Comparison of ENCODE assay signal across 9 mouse cellular contexts in the genomic region with DNA sequence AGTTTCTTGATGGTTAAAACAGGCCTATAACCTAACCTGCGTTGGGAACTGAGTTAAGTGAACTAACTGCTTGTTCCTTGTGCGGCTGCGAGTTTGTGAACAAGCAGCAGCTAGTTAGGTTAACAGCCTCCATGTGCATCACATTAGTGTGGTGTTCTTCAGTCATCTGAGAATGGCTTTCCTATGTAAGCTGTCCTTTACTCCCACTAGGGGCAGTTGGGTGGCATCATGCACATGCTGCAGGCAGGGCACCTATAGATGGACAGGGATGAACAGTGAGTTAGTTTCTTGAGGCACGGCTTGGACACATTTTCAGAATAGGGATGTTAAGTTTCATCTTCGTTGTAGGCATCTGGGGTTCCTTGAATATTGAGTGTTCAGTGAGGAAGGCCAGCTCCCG. TPM values are rescaled to one million over a fixed set of nuclear protein-coding genes. Genes with fewer than 3 reads are reported as not detected.
DNase-seq lines count a peak whose midpoint lies in the region; ATAC-seq and TF ChIP-seq lines count a peak whose summit lies in the region.
"Had no signal": no experiment of that assay in that cellular context is flagged by ENCODE, and none has a peak within 500 bp of the region (broad histone marks: within the 10 kb centered on the region; RNA-seq: fewer than 3 reads in every experiment).

No protein-coding gene starts in this region.

- peak overlapping the region; percentile 92; the same call in 1 of the 2 replicates for H3K27ac ChIP-seq in liver, adult 2 months (replicated peaks; ENCODE audit: insufficient read depth, low read depth, low read length)
- H3K27ac ChIP-seq in embryonic facial prominence, embryonic 12.5 days, result no peak overlapping the region
- no peak overlapping the region for H3K27ac ChIP-seq in limb, embryonic 13.5 days
- no peak overlapping the region for H3K27ac ChIP-seq in small intestine, adult 2 months (ENCODE audit: insufficient read depth, low read depth, low read length)
- H3K27ac ChIP-seq in thymus, adult 2 months (ENCODE audit: control insufficient read depth, insufficient read depth, low read length), result no peak overlapping the region

- 47% methylated on average over 6 of the region's 6 CpGs for WGBS in liver, adult 2 months
- 56% methylated on average over 6 of the region's 6 CpGs for WGBS in embryonic facial prominence, embryonic 12.5 days
- 61% methylated on average over 6 of the region's 6 CpGs for WGBS in limb, embryonic 13.5 days
- WGBS in small intestine, adult 2 months, result 51% methylated on average over 6 of the region's 6 CpGs
- WGBS in thymus, adult 2 months, result 67% methylated on average over 6 of the region's 6 CpGs

- H3K4me1 ChIP-seq in liver, adult 2 months (ENCODE audit: control insufficient read depth, insufficient read depth, low read length), result peaks cover 10% of the 10 kb centered on the region
- H3K4me1 ChIP-seq in embryonic facial prominence, embryonic 12.5 days, result peaks cover 26% of the 10 kb centered on the region
- H3K4me1 ChIP-seq in limb, embryonic 13.5 days, result peaks cover 25% of the 10 kb centered on the region
- peaks cover 9% of the 10 kb centered on the region for H3K4me1 ChIP-seq in small intestine, adult 2 months (ENCODE audit: control insufficient read depth, insufficient read depth, insufficient read length, low read length)
- peaks cover 15% of the 10 kb centered on the region for H3K4me1 ChIP-seq in thymus, adult 2 months (replicated peaks; ENCODE audit: control insufficient read depth, insufficient read depth, low read length)

- H3K79me2 ChIP-seq in liver, adult 2 months (ENCODE audit: control insufficient read depth, insufficient read depth, low read length), result peaks cover 22% of the 10 kb centered on the region; the same call in 1 of the 2 replicates

- no peak for ATAC-seq in embryonic facial prominence, embryonic 12.5 days (ENCODE audit: insufficient number of reproducible peaks, insufficient read depth, low FRiP score, low TSS enrichment)
- ATAC-seq in limb, embryonic 13.5 days (ENCODE audit: low FRiP score, low read depth), result no peak

- no peak for TF ChIP-seq POLR2A in liver, adult 2 months (IDR thresholded peaks at IDR 0.05; ENCODE audit: extremely low read depth, insufficient read depth, low read length)
- TF ChIP-seq POLR2A in small intestine, adult 2 months (IDR thresholded peaks at IDR 0.05; ENCODE audit: low read depth, low read length), result no peak
- no peak for TF ChIP-seq POLR2A in thymus, adult 2 months (IDR thresholded peaks at IDR 0.05; ENCODE audit: control insufficient read depth, extremely low read depth, insufficient read depth, low read length, poor library complexity)

- no peaks in the 10 kb centered on the region for H3K9me3 ChIP-seq in embryonic facial prominence, embryonic 12.5 days
- no peaks in the 10 kb centered on the region for H3K9me3 ChIP-seq in limb, embryonic 13.5 days

- peaks cover 26% of the 10 kb centered on the region for H3K36me3 ChIP-seq in liver, adult 2 months (ENCODE audit: control insufficient read depth, insufficient read depth, low read length)
- peaks cover 58% of the 10 kb centered on the region for H3K36me3 ChIP-seq in embryonic facial prominence, embryonic 12.5 days
- peaks cover 66% of the 10 kb centered on the region for H3K36me3 ChIP-seq in limb, embryonic 13.5 days
- peaks cover 40% of the 10 kb centered on the region for H3K36me3 ChIP-seq in small intestine, adult 2 months (ENCODE audit: control insufficient read depth, insufficient read depth, low read length)
- H3K36me3 ChIP-seq in thymus, adult 2 months (ENCODE audit: control insufficient read depth, insufficient read depth, low read length), result peaks cover 4% of the 10 kb centered on the region; the same call in 1 of the 2 replicates

- no peaks in the 10 kb centered on the region for H3K27me3 ChIP-seq in liver, adult 2 months (ENCODE audit: control insufficient read depth, insufficient read depth, low read length)
- H3K27me3 ChIP-seq in embryonic facial prominence, embryonic 12.5 days, result no peaks in the 10 kb centered on the region
- H3K27me3 ChIP-seq in limb, embryonic 13.5 days, result no peaks in the 10 kb centered on the region
- H3K27me3 ChIP-seq in small intestine, adult 2 months (ENCODE audit: control insufficient read depth, insufficient read depth, low read length), result no peaks in the 10 kb centered on the region
- H3K27me3 ChIP-seq in thymus, adult 2 months (ENCODE audit: control insufficient read depth, insufficient read depth, low read length), result no peaks in the 10 kb centered on the region

- H3K9ac ChIP-seq in liver, adult 2 months (ENCODE audit: low read depth, low read length), result peak overlapping the region; percentile 99
- peak overlapping the region; percentile 90 for H3K9ac ChIP-seq in embryonic facial prominence, embryonic 12.5 days
- peak overlapping the region; percentile 95 for H3K9ac ChIP-seq in limb, embryonic 13.5 days

- H3K4me2 ChIP-seq in embryonic facial prominence, embryonic 12.5 days (replicated peaks), result peak overlapping the region; percentile 97
- H3K4me2 ChIP-seq in limb, embryonic 13.5 days (replicated peaks), result peak overlapping the region; percentile 76

- H3K4me3 ChIP-seq in liver, adult 2 months (ENCODE audit: insufficient read depth, low read depth, low read length), result peak overlapping the region; percentile 99
- peak overlapping the region; percentile 80 for H3K4me3 ChIP-seq in embryonic facial prominence, embryonic 12.5 days
- H3K4me3 ChIP-seq in limb, embryonic 13.5 days, result peak overlapping the region; percentile 97
- H3K4me3 ChIP-seq in small intestine, adult 2 months (ENCODE audit: low read depth, low read length), result peak overlapping the region; percentile 97; the same call in 1 of the 2 replicates
- H3K4me3 ChIP-seq in thymus, adult 2 months (ENCODE audit: control insufficient read depth, insufficient read depth, low read length), result no peak overlapping the region

- no peak for DNase-seq in liver, adult 2 months (ENCODE audit: extremely low read depth, low read depth, low spot score)
- no peak for DNase-seq in liver
- no peak for DNase-seq in thymus, adult 2 months
- no peak for DNase-seq in left cerebral cortex, adult 18-20 months (ENCODE audit: low spot score in 2 of 2)
- no peak for DNase-seq in gastrocnemius, postnatal 4 days (ENCODE audit: low spot score in 2 of 2)
- DNase-seq: adrenal gland, postnatal 10 days had no signal

- no peak for TF ChIP-seq CTCF in liver, adult 2 months (IDR thresholded peaks at IDR 0.05; ENCODE audit: low read depth, low read length)
- TF ChIP-seq CTCF in small intestine, adult 2 months (IDR thresholded peaks at IDR 0.05; ENCODE audit: extremely low read depth, insufficient read length, insufficient replicate concordance, low read depth, low read length), result no peak
- no peak for TF ChIP-seq CTCF in thymus, adult 2 months (IDR thresholded peaks at IDR 0.05; ENCODE audit: borderline replicate concordance, control insufficient read depth, extremely low read depth, insufficient read depth, low read length, poor library complexity)

RNA-seq across cellular contexts. Expression of a gene that starts 1.0 kb away (rescaled TPM):
- 5.6 and 6.6 TPM in 2 replicates for total RNA-seq in liver, adult 2 months (2014; rRNA removed)
- polyA plus RNA-seq in liver, adult 2 months (2012; rRNA removed), result 40.9 and 48.8 TPM in 2 replicates
- 35.1 and 37.2 TPM in 2 replicates for polyA plus RNA-seq in embryonic facial prominence, embryonic 12.5 days (2016; fragmentation: Nextera tagmentation; extraction: Ambion mirVana)
- 32.3 and 32.7 TPM in 2 replicates for polyA plus RNA-seq in limb, embryonic 13.5 days (2015; fragmentation: Nextera tagmentation; extraction: Ambion mirVana)
- polyA plus RNA-seq in small intestine, adult 2 months (2012; rRNA removed), result 48.3 and 106 TPM in 2 replicates
- polyA plus RNA-seq in thymus, adult 2 months (2012; rRNA removed), result 151 and 152 TPM in 2 replicates
- total RNA-seq in left cerebral cortex, adult 18-20 months (2021), result 10 to 100 TPM; 58.6 to 69.5 TPM
- total RNA-seq in gastrocnemius, postnatal 4 days (2021), result 10 to 100 TPM; 18.6 to 19.6 TPM

RNA-seq across cellular contexts. Expression of a gene that starts 1.2 kb away (rescaled TPM):
- 21.3 and 26.3 TPM in 2 replicates for total RNA-seq in liver, adult 2 months (2014; rRNA removed)
- 17.7 and 24.5 TPM in 2 replicates for polyA plus RNA-seq in liver, adult 2 months (2012; rRNA removed)
- polyA plus RNA-seq in embryonic facial prominence, embryonic 12.5 days (2016; fragmentation: Nextera tagmentation; extraction: Ambion mirVana), result 34.3 and 36.6 TPM in 2 replicates
- polyA plus RNA-seq in limb, embryonic 13.5 days (2015; fragmentation: Nextera tagmentation; extraction: Ambion mirVana), result 28.4 and 29.1 TPM in 2 replicates
- 20.8 and 33.8 TPM in 2 replicates for polyA plus RNA-seq in small intestine, adult 2 months (2012; rRNA removed)
- polyA plus RNA-seq in thymus, adult 2 months (2012; rRNA removed), result 75.5 and 82.4 TPM in 2 replicates
- 10 to 100 TPM; 19.9 to 21.5 TPM for total RNA-seq in left cerebral cortex, adult 18-20 months (2021)
- total RNA-seq in gastrocnemius, postnatal 4 days (2021), result 10 to 100 TPM; 14.9 to 17.5 TPM

RNA-seq across cellular contexts. Expression of a gene that starts 19.1 kb away (rescaled TPM):
- 16.8 and 18.1 TPM in 2 replicates for total RNA-seq in liver, adult 2 months (2014; rRNA removed)
- 27.3 and 41.2 TPM in 2 replicates for polyA plus RNA-seq in liver, adult 2 months (2012; rRNA removed)
- polyA plus RNA-seq in embryonic facial prominence, embryonic 12.5 days (2016; fragmentation: Nextera tagmentation; extraction: Ambion mirVana), result 2.9 and 3.3 TPM in 2 replicates
- 3.1 and 3.7 TPM in 2 replicates for polyA plus RNA-seq in limb, embryonic 13.5 days (2015; fragmentation: Nextera tagmentation; extraction: Ambion mirVana)
- polyA plus RNA-seq in small intestine, adult 2 months (2012; rRNA removed), result 11.8 and 19.0 TPM in 2 replicates
- 27.6 and 34.0 TPM in 2 replicates for polyA plus RNA-seq in thymus, adult 2 months (2012; rRNA removed)
- total RNA-seq in left cerebral cortex, adult 18-20 months (2021), result 10 to 100 TPM; 79.4 to 82.0 TPM
- total RNA-seq in gastrocnemius, postnatal 4 days (2021), result 1 to 10 TPM; 2.3 to 2.4 TPM

RNA-seq across cellular contexts. Expression of a gene that starts 30.5 kb away (rescaled TPM):
- total RNA-seq in liver, adult 2 months (2014; rRNA removed), result 16.9 and 18.2 TPM in 2 replicates
- 29.8 and 45.1 TPM in 2 replicates for polyA plus RNA-seq in liver, adult 2 months (2012; rRNA removed)
- 38.5 and 40.6 TPM in 2 replicates for polyA plus RNA-seq in embryonic facial prominence, embryonic 12.5 days (2016; fragmentation: Nextera tagmentation; extraction: Ambion mirVana)
- 37.9 and 39.9 TPM in 2 replicates for polyA plus RNA-seq in limb, embryonic 13.5 days (2015; fragmentation: Nextera tagmentation; extraction: Ambion mirVana)
- 20.7 and 27.7 TPM in 2 replicates for polyA plus RNA-seq in small intestine, adult 2 months (2012; rRNA removed)
- polyA plus RNA-seq in thymus, adult 2 months (2012; rRNA removed), result 63.4 and 70.8 TPM in 2 replicates
- 10 to 100 TPM; 94.7 to 98.6 TPM for total RNA-seq in left cerebral cortex, adult 18-20 months (2021)
- 10 to 100 TPM; 26.7 to 27.4 TPM for total RNA-seq in gastrocnemius, postnatal 4 days (2021)

RNA-seq across cellular contexts. Expression of a gene that starts 42.5 kb away (rescaled TPM):
- 0.28 and 0.34 TPM in 2 replicates for total RNA-seq in liver, adult 2 months (2014; rRNA removed)
- polyA plus RNA-seq in liver, adult 2 months (2012; rRNA removed), result 0.13 and 0.61 TPM in 2 replicates
- 5.9 and 7.0 TPM in 2 replicates for polyA plus RNA-seq in embryonic facial prominence, embryonic 12.5 days (2016; fragmentation: Nextera tagmentation; extraction: Ambion mirVana)
- 4.9 and 7.0 TPM in 2 replicates for polyA plus RNA-seq in limb, embryonic 13.5 days (2015; fragmentation: Nextera tagmentation; extraction: Ambion mirVana)
- polyA plus RNA-seq in small intestine, adult 2 months (2012; rRNA removed), result 0.10 and 0.13 TPM in 2 replicates
- polyA plus RNA-seq in thymus, adult 2 months (2012; rRNA removed), result 0.66 and 1.1 TPM in 2 replicates
- 1 to 10 TPM; 5.9 to 9.8 TPM for total RNA-seq in left cerebral cortex, adult 18-20 months (2021)
- total RNA-seq in gastrocnemius, postnatal 4 days (2021), result 1 to 10 TPM; 1.2 TPM
